Mouse (Mus musculus) layer of hippocampus, postnatal 10 days (tissue): ENCODE measurements at regions not wholly inside any gene's neighbourhood (a gene's known extent, or its start where the extent isn't known, plus 50 kb on each side); places are given as distances from the start of the nearest gene placed in this dataset.
A peak's percentile ranks its signal among the peaks of the same experiment; 100 is the strongest.
"Not testable (repeated sequence)": the region's sequence is repeated elsewhere in the genome, so short reads cannot be mapped to it uniquely, and the experiment has no call there.

Experiments used
- DNase-seq, 2 experiments: peaks; one replicate each; pipeline ENCODE4 v3.0.0; 2021; ENCODE audit warnings: low spot score in 2 of 2

- no peak for DNase-seq
Measured at GRCm38 (mm10) chr16:55168433-55168832, 129.4 kb downstream of the Zpld1 start.

GRCm38 (mm10) chr16:55166181-55166848 lies 131.5 kb downstream of the Zpld1 start:
- no peak for DNase-seq

- no peak for DNase-seq
Measured at GRCm38 (mm10) chr16:55162926-55163325, 134.9 kb downstream of the Zpld1 start.

- peak; percentile 29 to 46 for DNase-seq
Measured at GRCm38 (mm10) chr16:55151726-55152125, 146.1 kb downstream of the Zpld1 start.

- DNase-seq = no peak
Measured at GRCm38 (mm10) chr16:55142431-55143173, 155.2 kb downstream of the Zpld1 start.

- DNase-seq = no peak
Measured at GRCm38 (mm10) chr16:55134961-55135360, 162.8 kb downstream of the Zpld1 start.

GRCm38 (mm10) chr16:55097651-55098050 lies 200.1 kb downstream of the Zpld1 start:
- no peak for DNase-seq

GRCm38 (mm10) chr16:55087461-55087860 lies 210.3 kb downstream of the Zpld1 start:
- DNase-seq = no peak

- peak; percentile 3 to 10 for DNase-seq
Measured at GRCm38 (mm10) chr16:55076172-55076571, 221.6 kb downstream of the Zpld1 start.

- no peak for DNase-seq
Measured at GRCm38 (mm10) chr16:55039777-55040176, 258.0 kb downstream of the Zpld1 start.

- DNase-seq = no peak
Measured at GRCm38 (mm10) chr16:55001661-55002289, 296.0 kb downstream of the Zpld1 start.

- no peak for DNase-seq
Measured at GRCm38 (mm10) chr16:54991595-54992240, 306.1 kb downstream of the Zpld1 start.

GRCm38 (mm10) chr16:54983759-54984218 lies 314.0 kb downstream of the Zpld1 start:
- peak; percentile 74 to 80 for DNase-seq

- peak in 1 of 2 experiments; percentile 14 for DNase-seq
Measured at GRCm38 (mm10) chr16:54970356-54970755, 327.4 kb downstream of the Zpld1 start.

GRCm38 (mm10) chr16:54943808-54944315 lies 353.9 kb downstream of the Zpld1 start:
- DNase-seq = peak in 1 of 2 experiments; percentile 6

GRCm38 (mm10) chr16:54928259-54928658 lies 369.5 kb downstream of the Zpld1 start:
- DNase-seq = peak in 1 of 2 experiments; percentile 16

- DNase-seq = no peak
Measured at GRCm38 (mm10) chr16:54902911-54903310, 394.9 kb downstream of the Zpld1 start.

GRCm38 (mm10) chr16:54901461-54901860 lies 396.3 kb downstream of the Zpld1 start:
- DNase-seq = no peak

GRCm38 (mm10) chr16:54894661-54895060 lies 403.1 kb downstream of the Zpld1 start:
- DNase-seq = no peak

- no peak for DNase-seq
Measured at GRCm38 (mm10) chr16:54857369-54857768, 440.4 kb downstream of the Zpld1 start.

- DNase-seq = not testable (repeated sequence)
Measured at GRCm38 (mm10) chr16:54842996-54843395, 454.8 kb downstream of the Zpld1 start.
